Mouse (Mus musculus) retina, embryonic 14.5 days (tissue): ENCODE measurements around the gene D630045J12Rik.

Experiments
- DNase-seq: peaks from one replicate; pipeline ENCODE4 v3.0.0-alpha.2; 2015; ENCODE audit warnings: low spot score

The D630045J12Rik gene

DNA sequence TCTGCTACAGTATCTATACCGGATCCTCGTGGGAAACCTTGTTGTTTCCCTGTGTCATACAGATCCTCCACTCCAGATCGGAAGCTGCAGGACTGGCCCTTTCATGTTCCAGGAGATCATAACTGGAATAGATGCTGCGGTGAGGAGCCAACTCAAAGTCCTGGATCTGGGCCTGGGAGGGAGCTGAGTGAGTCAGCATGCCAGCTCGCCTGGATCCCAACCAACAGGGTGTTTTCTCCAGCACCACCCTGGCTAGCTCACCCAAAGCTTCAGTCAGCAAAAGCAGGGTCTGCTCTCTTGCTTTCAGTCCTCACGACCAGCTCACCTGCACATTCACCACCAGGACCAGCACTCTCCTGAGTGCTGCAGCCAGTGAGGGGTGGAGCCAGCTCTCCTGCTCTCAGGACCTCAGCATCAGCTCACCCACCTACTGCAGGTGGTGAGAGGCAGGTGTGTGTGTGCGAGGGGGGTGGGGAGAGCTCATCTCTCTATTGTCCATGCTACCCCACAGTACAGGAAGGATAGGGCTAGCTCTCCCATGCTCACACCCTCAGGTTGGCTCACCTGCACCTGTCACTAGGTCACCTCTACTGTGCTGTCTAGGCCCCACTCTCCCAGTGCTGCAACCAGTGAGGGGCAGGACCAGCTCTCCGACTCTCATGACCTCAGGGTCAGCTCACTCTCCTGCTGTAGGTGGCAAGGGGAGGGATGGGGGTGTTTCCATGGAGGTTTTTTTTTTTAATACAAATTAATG lies 118.8 kb downstream of the D630045J12Rik start:
- DNase-seq = no peak

DNA sequence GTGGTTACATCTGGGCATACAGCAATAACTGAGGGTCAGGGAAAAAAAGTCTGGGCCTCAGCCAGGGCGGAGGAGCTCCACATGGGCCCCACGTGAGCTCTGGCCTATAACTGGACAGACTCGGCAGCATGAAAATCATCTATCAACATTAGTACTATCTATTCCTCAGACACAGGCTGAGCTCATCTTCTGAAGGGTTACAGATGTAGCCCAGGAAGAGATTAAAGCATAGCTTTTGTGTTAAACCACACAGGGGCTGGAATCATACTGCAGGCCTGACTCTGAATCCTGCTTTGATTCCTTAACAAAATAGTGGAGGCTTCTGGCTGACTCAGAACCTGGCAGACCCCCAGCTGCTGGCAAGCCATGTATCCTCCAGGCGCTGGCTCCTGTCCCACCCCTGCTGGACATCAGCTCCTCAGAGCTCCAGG lies 122.0 kb downstream of the D630045J12Rik start:
- DNase-seq = no peak

DNA sequence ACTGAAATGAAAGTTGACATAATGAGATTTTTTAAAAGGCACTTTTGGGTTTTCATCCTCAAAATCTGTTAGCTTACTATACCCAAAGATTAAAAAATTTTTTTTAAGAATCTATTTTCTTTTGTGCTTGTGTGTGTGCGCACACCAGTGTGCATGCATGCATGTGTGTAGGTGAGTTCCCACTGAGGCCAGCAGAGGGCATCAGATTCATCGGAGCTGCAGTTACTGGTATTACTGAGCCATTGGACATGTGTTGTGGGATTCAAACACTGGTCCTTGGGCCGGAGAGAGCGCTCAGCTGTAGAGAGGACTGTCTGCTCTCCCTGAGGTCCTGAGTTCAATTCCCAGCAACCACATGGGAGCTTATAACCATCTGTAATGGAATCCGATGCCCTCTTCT lies 123.9 kb downstream of the D630045J12Rik start:
- no peak for DNase-seq

DNA sequence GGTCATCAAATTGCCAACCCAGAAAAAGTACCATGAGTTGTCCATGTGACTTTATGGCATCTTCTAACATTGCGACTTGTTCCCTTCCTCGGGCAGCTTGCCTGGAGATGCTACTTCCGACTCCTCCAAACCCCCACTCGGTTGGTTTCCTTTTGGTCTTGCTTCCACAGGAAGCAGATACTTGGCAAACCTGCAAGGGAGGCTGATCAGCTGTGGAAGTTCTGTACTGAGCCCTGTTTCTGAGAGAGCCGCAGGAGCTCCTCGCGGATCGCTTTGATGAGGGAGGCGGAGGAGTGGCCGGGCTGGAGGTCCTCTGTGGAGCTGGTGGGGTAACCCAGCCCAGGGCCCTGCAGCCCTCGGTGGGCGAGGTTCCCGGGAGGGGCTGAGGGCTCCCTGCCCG lies 125.7 kb downstream of the D630045J12Rik start:
- DNase-seq = no peak

DNA sequence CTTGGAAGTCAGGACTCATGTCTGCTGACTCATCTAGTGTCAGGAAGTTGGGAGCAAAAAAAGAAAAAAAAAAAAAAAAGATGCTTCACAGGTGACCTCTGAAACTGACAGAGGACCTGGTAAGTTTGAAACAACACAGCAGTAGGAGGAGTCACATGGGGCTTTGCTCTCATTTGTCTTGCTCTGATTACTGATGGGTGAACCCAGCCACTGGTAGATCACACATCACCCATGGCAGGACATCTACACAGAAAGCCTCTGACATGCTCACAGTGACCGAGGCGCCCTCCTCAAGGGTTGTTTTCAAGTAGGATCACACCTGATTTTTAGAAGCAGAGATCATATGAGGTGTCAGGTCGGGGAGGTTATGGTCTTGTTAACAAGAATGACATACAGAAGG lies 128.3 kb downstream of the D630045J12Rik start:
- DNase-seq = no peak

DNA sequence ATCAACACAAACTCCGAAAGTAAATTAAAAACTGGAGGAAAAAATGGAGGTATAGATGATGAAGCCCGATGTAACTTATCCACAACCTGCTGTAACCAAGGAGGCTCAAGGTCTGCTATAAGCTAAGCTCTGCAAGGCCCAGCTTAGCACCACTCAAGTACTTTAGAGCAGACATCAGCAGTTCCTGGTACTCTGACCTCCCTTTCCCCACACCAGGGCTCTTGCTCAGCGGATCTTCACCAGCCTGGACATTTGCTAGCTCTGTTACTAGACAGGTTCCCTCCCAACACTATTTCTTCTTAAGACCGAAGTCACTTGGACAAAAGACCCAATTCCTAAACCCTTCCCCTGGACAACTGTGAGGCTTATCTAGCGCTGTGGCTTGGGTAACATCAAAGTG lies 128.9 kb downstream of the D630045J12Rik start:
- no peak for DNase-seq

DNA sequence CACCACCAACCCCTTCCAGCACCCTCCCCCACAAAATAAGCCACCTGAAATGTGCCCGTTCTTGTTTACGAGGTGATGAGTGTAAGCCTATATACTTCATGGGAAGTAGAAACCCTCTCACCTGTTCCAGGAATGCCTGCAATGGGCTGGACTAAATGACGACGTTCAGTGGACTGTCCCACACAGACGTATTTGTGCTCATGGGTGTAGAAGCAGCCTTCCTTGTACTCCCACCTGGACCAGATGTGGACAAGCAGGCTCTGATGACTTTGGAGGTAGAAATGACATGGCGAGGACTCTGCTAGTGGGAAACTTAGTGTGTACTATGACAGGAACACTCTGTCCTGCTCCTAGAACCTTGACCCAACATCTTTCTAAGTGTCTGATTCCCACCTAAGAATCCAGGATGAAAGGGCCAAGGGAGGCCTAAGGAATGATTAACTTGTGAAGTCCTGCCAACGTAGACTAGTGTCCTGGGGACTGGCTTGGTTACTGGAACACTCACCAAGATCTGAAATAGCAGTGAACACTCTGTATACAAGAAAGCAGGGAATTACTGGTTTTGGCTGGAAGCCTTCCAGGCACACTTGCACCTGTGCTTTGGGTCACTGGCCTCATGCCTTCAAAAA lies 129.5 kb downstream of the D630045J12Rik start, which contains the start of gene Atp6v0a4:
Gene Atp6v0a4, minus strand, starts transcription at position 380 of the 629 bp plus-strand sequence.
- DNase-seq = no peak

DNA sequence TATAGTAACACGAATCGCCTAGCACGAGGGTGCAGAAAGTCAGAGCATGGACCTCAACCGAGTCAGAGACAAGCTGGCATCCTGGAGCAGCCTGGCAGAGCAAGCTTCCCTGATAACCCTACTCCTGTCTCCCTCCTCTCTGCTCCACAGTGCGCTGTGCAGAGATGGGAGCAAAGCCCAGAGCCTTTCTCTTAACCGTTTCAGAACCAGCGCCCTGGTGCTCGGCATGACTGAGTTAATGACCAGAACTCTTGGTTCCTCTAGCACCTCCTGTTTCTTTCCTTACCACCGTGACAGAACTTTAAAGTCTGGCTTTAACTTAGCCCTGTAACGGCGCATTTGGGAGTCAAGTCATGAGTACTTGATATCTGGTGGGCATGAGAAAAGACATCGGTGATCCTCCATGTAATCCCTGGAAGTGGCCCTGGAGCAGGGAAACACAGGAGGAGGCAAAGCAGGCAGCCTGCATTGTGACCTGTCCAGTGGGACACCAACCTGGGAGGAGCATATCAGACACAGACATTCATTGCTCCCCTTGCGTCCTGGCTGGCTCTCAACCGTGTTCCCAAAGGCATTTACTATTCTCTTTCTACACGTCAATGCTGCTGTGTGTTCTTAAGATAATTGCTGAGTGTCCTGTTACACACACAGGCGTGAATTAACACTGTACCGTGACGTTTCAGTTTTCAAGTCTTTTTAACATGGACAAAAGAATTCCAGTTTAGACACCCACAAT lies 130.2 kb downstream of the D630045J12Rik start:
- no peak for DNase-seq

DNA sequence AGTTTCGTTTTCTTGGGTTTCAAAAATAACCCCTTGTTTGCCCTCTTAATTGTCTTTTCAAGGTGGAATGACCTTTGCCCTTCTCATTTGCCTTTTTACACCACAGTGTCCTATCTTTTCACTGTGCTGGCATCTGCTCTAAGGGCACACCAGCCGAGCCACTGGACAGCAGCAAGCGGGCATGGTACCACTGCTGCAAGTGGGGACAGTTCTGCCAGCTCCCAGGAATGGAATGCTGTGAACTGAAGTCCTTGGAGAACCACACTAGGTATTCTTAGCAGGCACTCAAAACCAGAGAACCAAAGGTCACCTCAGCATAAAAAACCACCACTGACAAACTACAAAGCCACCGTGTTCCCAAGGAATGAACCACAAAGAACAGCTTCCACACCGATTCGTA lies 131.0 kb downstream of the D630045J12Rik start:
- DNase-seq = no peak

DNA sequence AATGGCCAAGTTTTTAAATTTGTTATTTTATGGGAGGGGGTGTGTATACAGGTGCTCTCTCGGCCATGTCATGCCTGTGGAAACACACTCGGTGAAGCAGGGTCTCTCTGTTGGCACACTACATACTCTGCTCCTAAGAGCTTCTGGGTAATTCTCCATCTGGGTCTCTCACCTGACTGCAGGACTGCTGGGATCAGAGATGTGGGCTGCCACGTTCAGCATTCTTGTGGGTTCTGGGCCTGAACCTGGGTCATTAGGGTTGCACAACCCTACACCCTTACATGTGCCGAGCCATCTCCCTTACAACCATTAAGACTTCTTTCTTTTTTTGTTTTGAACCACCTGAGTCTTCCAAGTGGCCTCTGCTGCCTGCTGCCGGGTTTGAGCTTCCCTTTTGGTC lies 132.0 kb downstream of the D630045J12Rik start:
- DNase-seq = no peak

DNA sequence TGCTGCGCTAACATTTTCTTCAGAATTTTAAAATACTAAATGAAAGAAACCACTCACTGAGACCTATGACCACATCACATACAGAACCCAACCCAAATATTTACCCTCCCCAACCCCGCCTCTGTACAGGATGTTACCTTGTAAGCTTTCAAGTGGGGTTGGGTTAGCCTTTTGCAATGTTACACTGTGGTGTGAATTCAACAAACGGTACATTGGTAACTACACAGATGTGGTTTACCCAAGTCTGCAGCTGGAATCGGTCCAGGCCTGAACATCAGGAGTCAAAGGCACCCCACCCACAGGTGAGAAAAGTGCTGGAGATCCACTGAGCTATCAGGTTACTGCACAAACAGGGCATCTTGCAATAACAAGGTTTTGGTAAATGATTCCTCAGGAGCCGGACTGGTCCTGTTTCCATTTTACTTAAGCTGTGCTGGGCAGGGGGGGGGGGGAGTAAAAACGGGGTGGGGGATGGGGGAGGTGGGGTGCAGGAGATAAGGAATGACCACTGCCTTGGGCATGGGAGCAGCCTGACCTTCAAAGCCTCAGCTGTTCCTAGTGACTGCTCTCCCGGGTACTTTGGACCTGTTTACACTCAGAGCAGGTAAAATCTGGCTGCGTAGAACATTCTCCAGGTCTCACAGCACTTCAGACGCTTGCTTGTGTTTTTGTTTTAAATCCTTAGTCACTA lies 133.0 kb downstream of the D630045J12Rik start:
- no peak for DNase-seq

DNA sequence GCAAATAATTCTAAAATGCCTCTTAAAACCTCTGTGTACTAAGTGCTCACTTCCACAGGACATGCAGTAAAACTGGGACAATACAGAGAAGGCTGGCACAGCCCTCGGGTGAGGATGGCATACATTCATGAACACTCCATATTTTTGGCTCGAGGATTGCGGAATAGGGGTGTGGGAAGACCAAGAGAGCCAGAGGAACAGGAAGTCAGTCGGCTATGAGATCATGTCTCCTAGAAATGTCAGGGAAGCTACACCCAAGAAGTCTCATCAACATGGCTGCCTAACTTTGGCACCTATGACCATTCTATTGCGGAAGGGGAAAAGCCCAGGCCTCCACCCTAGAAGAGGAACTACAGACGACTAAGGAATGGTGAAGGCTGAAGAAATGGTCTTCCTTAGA lies 135.5 kb downstream of the D630045J12Rik start:
- no peak for DNase-seq

DNA sequence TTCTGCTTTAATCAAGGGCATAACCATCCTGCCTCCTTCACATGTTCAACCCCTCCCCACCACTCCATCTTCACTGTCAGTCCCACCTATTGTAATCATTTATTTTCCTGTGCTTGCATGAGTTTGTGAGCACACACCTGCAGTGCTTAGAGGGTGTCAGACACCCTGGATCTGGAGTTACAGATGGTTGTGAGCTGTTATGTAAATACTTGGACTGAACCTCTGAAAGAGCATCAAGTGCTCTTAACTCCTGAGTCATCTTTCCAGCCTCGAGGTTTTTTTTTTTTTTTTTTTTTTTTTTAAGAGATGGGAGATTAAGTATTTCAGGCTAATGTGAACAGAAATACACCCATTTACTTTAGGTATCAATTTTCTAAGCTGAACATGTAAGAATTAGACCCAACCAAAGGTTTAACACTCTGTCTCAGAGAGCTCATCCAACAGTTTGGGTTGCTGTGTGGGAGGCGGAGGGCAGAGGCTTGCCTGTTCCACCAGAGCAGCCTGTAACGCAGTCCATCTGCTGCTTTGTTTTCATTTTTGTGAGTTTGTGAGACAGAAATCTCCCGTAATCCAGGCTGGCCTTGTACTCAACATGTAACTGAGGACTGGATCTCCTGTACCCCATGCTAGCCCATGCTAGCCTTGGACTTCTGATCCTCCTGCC lies 137.6 kb downstream of the D630045J12Rik start:
- no peak for DNase-seq

DNA sequence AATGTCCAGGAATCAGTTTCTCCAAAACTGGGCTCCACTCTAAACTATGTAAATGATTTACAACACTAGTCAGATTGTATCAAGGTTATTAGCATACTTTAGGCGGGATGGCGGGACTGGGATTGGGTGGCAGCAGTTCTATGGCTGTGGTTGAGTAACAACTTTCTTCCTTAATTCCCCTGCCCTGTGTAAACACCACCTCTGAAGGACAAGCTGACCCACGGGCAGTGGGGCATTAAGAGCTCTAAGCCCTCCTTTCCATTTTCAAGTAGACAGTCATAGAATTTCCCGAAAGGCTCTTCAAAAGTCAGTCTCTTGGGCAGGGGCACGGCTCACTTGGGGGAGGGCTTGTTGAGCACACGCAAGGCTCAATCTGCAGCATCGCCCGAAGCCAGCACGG lies 142.9 kb downstream of the D630045J12Rik start:
- DNase-seq = no peak

DNA sequence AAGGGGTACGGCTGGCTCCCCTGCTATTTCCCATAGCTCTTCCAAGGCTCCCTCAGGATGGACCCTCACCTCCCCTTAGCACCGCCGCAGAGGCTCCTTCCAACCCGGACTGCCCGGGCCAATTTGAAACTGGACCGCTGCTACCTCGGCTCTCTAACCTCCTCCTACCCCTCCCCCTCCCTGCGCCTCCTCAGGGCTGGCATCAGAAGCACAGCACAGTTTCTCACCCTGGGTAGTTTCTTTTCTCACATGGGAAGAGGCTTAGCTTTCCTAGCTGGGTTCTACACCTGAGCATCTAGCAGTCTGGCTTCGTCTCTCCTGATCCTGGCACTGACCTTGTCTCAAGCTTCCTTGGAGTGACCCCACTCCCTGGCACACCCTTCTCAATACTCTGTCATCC lies 143.9 kb downstream of the D630045J12Rik start:
- DNase-seq = peak; percentile 10

DNA sequence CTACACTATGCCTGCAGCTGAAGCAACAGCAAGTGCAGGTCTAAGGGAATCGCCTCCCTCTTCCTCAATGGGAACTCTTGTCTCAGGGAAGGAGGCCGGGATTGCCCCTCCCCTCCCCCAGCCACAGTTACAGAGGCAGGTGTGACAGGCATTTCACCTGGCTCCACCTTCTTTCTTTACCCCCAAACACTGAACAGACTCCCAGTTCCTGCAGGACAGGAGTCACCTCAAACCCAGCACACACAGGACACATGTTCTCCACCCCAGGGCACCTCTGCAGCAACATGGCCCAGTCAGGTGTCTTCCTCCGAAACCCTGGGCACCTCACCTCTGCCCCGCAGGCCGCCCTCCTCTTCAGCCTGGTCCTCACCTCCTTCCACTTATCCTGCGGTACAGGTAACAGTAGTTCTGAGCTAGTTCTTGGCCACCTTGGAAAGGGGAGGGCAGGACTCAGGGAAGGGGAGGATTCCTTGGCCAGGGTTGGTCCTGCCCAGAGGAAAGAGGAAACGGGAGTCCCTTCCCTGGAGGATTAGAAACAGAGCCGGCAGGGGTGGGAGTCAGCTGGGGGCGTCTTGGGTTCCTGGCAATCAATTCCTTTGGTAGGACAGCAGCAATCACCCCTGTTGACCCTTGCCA lies 144.5 kb downstream of the D630045J12Rik start, which contains the start of gene Tmem213:
Gene Tmem213, plus strand, starts transcription at position 96 of the 636 bp plus-strand sequence.
- DNase-seq = no peak

DNA sequence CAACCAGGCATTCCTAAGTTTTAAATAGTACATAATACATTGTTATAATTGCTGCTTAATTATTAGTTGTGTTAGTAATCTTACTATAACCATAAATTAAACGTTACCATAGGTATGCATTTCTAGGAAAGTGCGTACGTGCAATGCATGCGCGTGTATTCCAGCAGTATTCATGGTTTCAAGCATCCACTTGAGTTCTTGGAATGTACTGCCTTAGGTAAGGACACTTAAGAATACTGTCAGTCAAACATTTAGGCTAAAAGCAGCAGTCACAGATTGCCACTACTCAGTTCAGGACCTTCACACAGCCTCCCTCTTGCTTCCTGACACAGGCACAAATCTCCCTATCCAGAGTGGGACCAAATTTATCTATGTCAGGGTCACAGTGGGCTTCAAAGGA lies 145.4 kb downstream of the D630045J12Rik start:
- DNase-seq = no peak

DNA sequence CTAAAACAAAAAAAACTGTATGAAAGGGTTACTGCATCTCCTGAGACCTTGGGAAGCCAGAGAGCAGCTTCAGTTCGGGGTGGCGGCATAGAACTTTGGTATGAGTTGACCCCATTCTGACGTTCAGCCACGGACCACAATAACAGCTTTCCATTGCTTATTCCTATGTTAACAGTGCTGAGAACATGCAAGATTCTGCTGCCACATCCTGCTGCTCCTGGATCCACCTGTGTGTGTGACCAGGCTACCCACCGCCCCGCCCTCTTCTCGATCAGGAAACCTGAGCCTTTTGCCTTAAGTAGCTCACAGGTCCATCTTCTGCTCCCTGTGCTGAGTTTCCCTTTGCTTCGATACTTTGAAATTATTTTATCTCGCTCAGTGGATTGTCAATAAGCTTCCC lies 147.9 kb downstream of the D630045J12Rik start:
- DNase-seq = no peak

DNA sequence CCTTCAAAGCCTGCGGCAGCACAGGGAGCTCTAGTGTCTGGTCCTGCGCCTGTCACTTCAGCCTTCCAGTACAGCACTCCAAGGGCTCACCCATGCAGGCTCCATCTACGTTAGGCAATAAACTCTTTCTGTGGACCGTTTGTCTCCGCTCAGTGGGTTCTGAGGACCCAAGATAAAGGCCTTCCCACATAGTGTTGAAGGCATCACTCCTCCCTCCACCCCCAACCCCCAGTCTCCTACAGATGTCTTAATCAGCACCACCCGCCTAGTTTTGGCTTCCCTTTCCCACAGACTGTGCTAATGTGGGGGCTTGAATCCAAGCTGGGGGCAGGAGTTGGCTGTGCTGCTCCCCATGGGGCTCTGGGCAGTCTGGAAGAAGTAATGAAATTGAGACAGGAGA lies 150.0 kb downstream of the D630045J12Rik start:
- DNase-seq = no peak

DNA sequence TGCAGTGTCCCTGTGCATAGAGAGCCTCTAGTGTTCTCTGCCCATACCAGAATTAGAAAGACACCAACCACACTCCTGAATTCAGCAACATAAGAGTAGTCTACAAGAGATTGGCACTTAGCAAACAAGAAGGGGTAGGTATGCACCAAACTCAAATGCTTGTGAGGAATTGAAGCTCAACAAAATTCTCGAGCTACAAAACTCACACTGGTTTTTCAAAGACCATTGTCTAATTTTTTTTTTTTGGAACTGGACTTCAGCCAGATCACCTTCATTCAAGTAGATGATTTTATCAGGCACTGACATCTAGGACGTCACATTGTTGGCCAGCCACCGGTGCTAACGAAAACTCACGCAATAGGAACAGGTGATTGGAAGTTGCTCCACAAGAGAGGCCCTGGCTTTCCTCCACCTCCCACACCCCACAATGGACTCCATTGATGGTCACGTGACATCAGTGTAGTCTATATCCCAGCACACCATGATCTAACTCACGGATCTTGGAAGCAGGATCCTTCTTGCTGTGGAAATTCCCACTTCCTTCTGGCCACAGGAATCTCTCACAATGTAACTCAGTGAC lies 151.5 kb downstream of the D630045J12Rik start:
- no peak for DNase-seq

DNA sequence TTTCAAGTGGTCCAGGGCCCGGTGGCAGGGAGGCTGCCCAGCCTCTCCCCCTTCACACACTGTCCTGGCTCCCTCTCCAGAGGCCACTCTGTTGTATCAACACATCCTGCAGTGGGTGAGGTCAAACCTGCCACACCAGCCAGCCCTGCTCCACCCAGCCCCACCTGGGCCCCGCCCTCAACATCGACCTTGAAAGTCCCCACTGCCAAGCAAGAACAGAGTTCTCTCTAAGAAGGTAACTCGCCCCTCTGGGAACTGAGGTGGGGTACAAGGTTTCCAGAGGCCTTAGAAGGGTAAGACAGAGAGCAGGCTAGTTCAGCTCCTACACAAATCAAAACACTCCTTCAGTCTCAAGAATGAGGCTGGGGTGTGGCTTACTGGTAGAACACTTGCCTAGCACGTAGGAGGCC lies 156.8 kb downstream of the D630045J12Rik start:
- DNase-seq = no peak
